ENCODE assay signal across 8 mouse cellular contexts in the genomic region with DNA sequence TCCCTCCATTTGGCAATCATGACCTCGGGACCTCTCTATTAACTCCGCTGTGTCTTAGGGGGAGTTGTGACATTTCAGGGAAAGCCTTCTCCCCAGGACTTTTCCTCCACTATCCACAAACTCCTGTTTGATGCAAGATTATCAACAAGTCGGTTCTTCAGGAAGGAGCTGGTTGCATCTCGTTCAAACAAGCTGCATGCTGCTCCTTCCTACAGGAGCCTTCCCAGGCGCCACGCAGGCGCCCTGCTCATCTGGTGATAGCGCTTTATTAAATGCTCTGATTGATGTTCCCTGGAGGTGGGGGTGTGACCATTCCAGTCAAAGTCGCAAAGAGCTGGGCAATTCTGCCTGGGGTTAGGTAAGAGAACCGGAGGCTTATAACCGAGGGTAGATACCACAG. TPM values are rescaled to one million over a fixed set of nuclear protein-coding genes. Genes with fewer than 3 reads are reported as not detected.
DNase-seq lines count a peak whose midpoint lies in the region; ATAC-seq and TF ChIP-seq lines count a peak whose summit lies in the region.

No protein-coding gene starts in this region.

- TF ChIP-seq POLR2A in lung, adult 2 months (IDR thresholded peaks at IDR 0.05; ENCODE audit: borderline replicate concordance, extremely low read depth, low read depth, low read length), result no peak

- 6% methylated on average over 11 of the region's 11 CpGs for WGBS in liver, embryonic 11.5 days
- 9% methylated on average over 11 of the region's 11 CpGs for WGBS in forebrain, embryonic 12.5 days
- WGBS in limb, embryonic 11.5 days, result 4% methylated on average over 11 of the region's 11 CpGs
- WGBS in stomach, embryonic 14.5 days, result 7% methylated on average over 11 of the region's 11 CpGs
- WGBS in lung, adult 2 months, result 13% methylated on average over 11 of the region's 11 CpGs

- DNase-seq in liver, embryonic 11.5 days (ENCODE audit: low spot score), result no peak
- DNase-seq in liver, result no peak
- no peak for DNase-seq in limb, embryonic 11.5 days (ENCODE audit: low spot score)
- DNase-seq in urinary bladder, postnatal 4 days (ENCODE audit: low spot score in 2 of 2), result no peak
- DNase-seq in lung, adult 2 months, result no peak

- no peaks in the 10 kb centered on the region for H3K9me3 ChIP-seq in liver, embryonic 11.5 days (ENCODE audit: control insufficient read depth, low read length)
- H3K9me3 ChIP-seq in forebrain, embryonic 12.5 days, result no peaks in the 10 kb centered on the region
- H3K9me3 ChIP-seq in limb, embryonic 11.5 days (ENCODE audit: control insufficient read depth, low read length), result no peaks in the 10 kb centered on the region
- no peaks in the 10 kb centered on the region for H3K9me3 ChIP-seq in stomach, embryonic 14.5 days (ENCODE audit: control insufficient read depth, low read depth, low read length)

- H3K4me1 ChIP-seq in liver, embryonic 11.5 days (replicated peaks; ENCODE audit: control insufficient read depth, insufficient read depth, low read length), result no peaks in the 10 kb centered on the region
- H3K4me1 ChIP-seq in forebrain, embryonic 12.5 days, result peaks cover 19% of the 10 kb centered on the region
- peaks cover 3% of the 10 kb centered on the region; the same call in 1 of the 2 replicates for H3K4me1 ChIP-seq in limb, embryonic 11.5 days (ENCODE audit: control insufficient read depth, insufficient read depth, low read length)
- H3K4me1 ChIP-seq in stomach, embryonic 14.5 days (ENCODE audit: control insufficient read depth, insufficient read depth, low read length), result no peaks in the 10 kb centered on the region
- H3K4me1 ChIP-seq in lung, adult 2 months (ENCODE audit: control insufficient read depth, insufficient read depth, low read length), result 0 out of 2 replicates have a peak, but pooled peaks cover 2% of the 10 kb centered on the region

- no peak overlapping the region for H3K27ac ChIP-seq in liver, embryonic 11.5 days (ENCODE audit: low read depth, low read length)
- no peak overlapping the region for H3K27ac ChIP-seq in forebrain, embryonic 12.5 days
- no peak overlapping the region for H3K27ac ChIP-seq in limb, embryonic 11.5 days (replicated peaks; ENCODE audit: low read depth, low read length)
- H3K27ac ChIP-seq in stomach, embryonic 14.5 days (ENCODE audit: low read length), result no peak overlapping the region

- H3K36me3 ChIP-seq in liver, embryonic 11.5 days (ENCODE audit: control insufficient read depth, insufficient read depth, low read length), result no peaks in the 10 kb centered on the region
- no peaks in the 10 kb centered on the region for H3K36me3 ChIP-seq in forebrain, embryonic 12.5 days (replicated peaks)
- H3K36me3 ChIP-seq in limb, embryonic 11.5 days (ENCODE audit: control insufficient read depth, insufficient read depth, low read length), result no peaks in the 10 kb centered on the region
- H3K36me3 ChIP-seq in stomach, embryonic 14.5 days (ENCODE audit: control insufficient read depth, insufficient read depth, low read length), result no peaks in the 10 kb centered on the region

- H3K4me3 ChIP-seq in liver, embryonic 11.5 days (ENCODE audit: low read depth, low read length), result peak overlapping the region; percentile 49; the same call in 1 of the 2 replicates
- peak overlapping the region; percentile 72 for H3K4me3 ChIP-seq in forebrain, embryonic 12.5 days (replicated peaks)
- H3K4me3 ChIP-seq in limb, embryonic 11.5 days (ENCODE audit: low read depth, low read length), result peak overlapping the region; percentile 60; the same call in 1 of the 2 replicates
- H3K4me3 ChIP-seq in stomach, embryonic 14.5 days (ENCODE audit: low read depth, low read length), result peak overlapping the region; percentile 68; the same call in 1 of the 2 replicates
- no peak overlapping the region for H3K4me3 ChIP-seq in lung, adult 2 months (replicated peaks; ENCODE audit: extremely low read depth, low read depth, low read length)

- peak overlapping the region; percentile 68 for H3K4me2 ChIP-seq in liver, embryonic 11.5 days
- H3K4me2 ChIP-seq in forebrain, embryonic 12.5 days, result peak overlapping the region; percentile 82
- peak overlapping the region; percentile 92; the same call in 1 of the 2 replicates for H3K4me2 ChIP-seq in limb, embryonic 11.5 days (ENCODE audit: low read depth, severe bottlenecking)
- peak overlapping the region; percentile 88 for H3K4me2 ChIP-seq in stomach, embryonic 14.5 days (replicated peaks; ENCODE audit: low read depth, low read length)

- H3K27me3 ChIP-seq in liver, embryonic 11.5 days (replicated peaks; ENCODE audit: control insufficient read depth, insufficient read depth, low read length), result peaks cover 55% of the 10 kb centered on the region
- peaks cover 55% of the 10 kb centered on the region for H3K27me3 ChIP-seq in forebrain, embryonic 12.5 days
- H3K27me3 ChIP-seq in limb, embryonic 11.5 days (ENCODE audit: control insufficient read depth, insufficient read depth, low read length), result peaks cover 20% of the 10 kb centered on the region
- no peaks in the 10 kb centered on the region for H3K27me3 ChIP-seq in stomach, embryonic 14.5 days (ENCODE audit: control insufficient read depth, insufficient read depth, low read length)

- H3K9ac ChIP-seq in liver, embryonic 11.5 days (ENCODE audit: low read depth, low read length), result no peak overlapping the region
- no peak overlapping the region for H3K9ac ChIP-seq in forebrain, embryonic 12.5 days
- H3K9ac ChIP-seq in limb, embryonic 11.5 days (ENCODE audit: low read length), result no peak overlapping the region
- H3K9ac ChIP-seq in stomach, embryonic 14.5 days (replicated peaks; ENCODE audit: low read depth, low read length), result peak overlapping the region; percentile 57; the same call in 1 of the 2 replicates

- no peak for ATAC-seq in liver, embryonic 11.5 days (replicated peaks; ENCODE audit: low FRiP score)
- ATAC-seq in forebrain, embryonic 12.5 days (ENCODE audit: low FRiP score), result no peak
- no peak for ATAC-seq in limb, embryonic 11.5 days (ENCODE audit: insufficient number of reproducible peaks, low FRiP score, low TSS enrichment, low read depth)
- ATAC-seq in stomach, embryonic 14.5 days (ENCODE audit: insufficient number of reproducible peaks, insufficient read depth, low FRiP score, low read depth), result no peak
- ATAC-seq in megakaryocyte progenitor cell, adult 5-6 weeks (replicated peaks; ENCODE audit: poor library complexity), result no peak

- no peak for TF ChIP-seq CTCF in lung, adult 2 months (IDR thresholded peaks at IDR 0.05; ENCODE audit: insufficient read depth, low read length)

RNA-seq across cellular contexts. Expression of gene Prima1, which starts 1.1 kb away (rescaled TPM):
- 0.32 TPM in 1 of 2 replicates, not detected in the other for polyA plus RNA-seq in liver, embryonic 11.5 days (2014; fragmentation: Nextera tagmentation; extraction: Ambion mirVana)
- polyA plus RNA-seq in forebrain, embryonic 12.5 days (2016; fragmentation: Nextera tagmentation; extraction: Ambion mirVana), result 0.23 and 0.29 TPM in 2 replicates
- polyA plus RNA-seq in limb, embryonic 11.5 days (2014; fragmentation: Nextera tagmentation; extraction: Ambion mirVana), result 0.16 TPM in 1 of 2 replicates, not detected in the other
- 3.4 and 3.5 TPM in 2 replicates for polyA plus RNA-seq in stomach, embryonic 14.5 days (2014; fragmentation: Nextera tagmentation; extraction: Ambion mirVana)
- not detected in 2 replicates for total RNA-seq in megakaryocyte progenitor cell, adult 5-6 weeks (2015)
- total RNA-seq in megakaryocyte progenitor cell, adult 5-6 weeks (2017), result not detected in 2 replicates
- polyA plus RNA-seq in lung, adult 2 months (2012; rRNA removed), result 0.70 and 1.0 TPM in 2 replicates
